Mouse (Mus musculus) heart, embryonic 13.5 days (tissue): ENCODE data around the gene Mpdu1. TPM values are rescaled to one million over a fixed set of nuclear protein-coding genes. Genes with fewer than 3 reads are reported as not detected.

ENCODE experiments used
- ATAC-seq: fragments of 200-750 bp; cut with Nextera tagmentation; 2 replicates; pipeline ENCODE4 v1.8.0; 2017; ENCODE audit warnings: moderate TSS enrichment; ENCODE audit not compliant: insufficient number of reproducible peaks, low FRiP score, low TSS enrichment; ENCODE audit errors: extremely low read depth
- H3K27ac ChIP-seq: fragments of 300-500 bp; sonication (generic); replicated peaks from 2 replicates; pipeline ENCODE4 v1.5.1; 2015; ENCODE audit warnings: moderate library complexity, mild to moderate bottlenecking, inconsistent platforms
- H3K27me3 ChIP-seq: fragments of 300-500 bp; sonication (generic); replicated peaks from 2 replicates; pipeline ENCODE4 v1.6.1; 2015; ENCODE audit warnings: mild to moderate bottlenecking, inconsistent platforms
- H3K36me3 ChIP-seq: fragments of 300-500 bp; sonication (generic); 2 replicates; pipeline ENCODE4 v1.6.1; 2015; ENCODE audit warnings: mild to moderate bottlenecking, inconsistent platforms
- H3K4me1 ChIP-seq: fragments of 300-500 bp; sonication (generic); 2 replicates; pipeline ENCODE4 v1.6.1; 2015; ENCODE audit warnings: inconsistent platforms
- H3K4me2 ChIP-seq: fragments of 300-500 bp; sonication (generic); 2 replicates; pipeline ENCODE4 v1.6.1; 2015; ENCODE audit warnings: inconsistent platforms, mild to moderate bottlenecking, moderate library complexity
- H3K4me3 ChIP-seq: fragments of 300-500 bp; sonication (generic); 2 replicates; pipeline ENCODE4 v1.5.1; 2015; ENCODE audit warnings: moderate library complexity, mild to moderate bottlenecking, inconsistent platforms
- H3K9ac ChIP-seq: fragments of 300-500 bp; sonication (generic); 2 replicates; pipeline ENCODE4 v1.6.1; 2015; ENCODE audit warnings: inconsistent platforms, mild to moderate bottlenecking, moderate library complexity
- H3K9me3 ChIP-seq: fragments of 300-500 bp; sonication (generic); 2 replicates; pipeline ENCODE4 v1.6.1; 2016; ENCODE audit warnings: inconsistent platforms
- WGBS: fragments of 180-500 bp; shearing (Covaris S2); methylation state at CpG from one replicate; pipeline ENCODE4 v1.1.7; 2015; ENCODE audit warnings: mixed read lengths; 5-methylcytosine and 5-hydroxymethylcytosine counted together
- polyA plus RNA-seq: library from polyadenylated mRNA; unstranded; fragments of >200 nt; fragmentation: Nextera tagmentation; extraction: Ambion mirVana; gene quantifications from 2 replicates; pipeline ENCODE4 v1.2.1, GENCODE M21; 2015

Mpdu1 gene
- polyA plus RNA-seq, 1 experiment from 2014 or later, result 52.0 TPM

DNA sequence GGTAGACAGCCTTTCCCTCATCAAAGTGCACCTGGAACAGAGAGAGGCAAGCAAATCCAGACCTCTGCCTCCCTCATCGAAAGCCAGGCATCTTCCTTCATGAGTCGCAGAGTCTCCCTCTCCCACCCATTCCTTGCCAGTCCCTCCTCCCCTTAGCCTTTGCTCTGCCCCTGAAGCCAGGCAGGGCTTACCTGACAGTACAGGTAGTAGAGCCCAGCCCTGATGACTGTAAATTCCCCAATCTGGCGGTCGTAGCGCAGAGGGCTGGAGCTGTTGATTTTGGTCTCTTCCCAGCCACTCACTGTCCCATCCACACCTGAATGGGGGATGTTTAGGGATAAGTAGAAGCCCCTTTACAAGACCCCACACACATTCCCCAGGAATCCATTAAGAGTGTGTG, 24.6 kb upstream of the Mpdu1 start:
- H3K4me1 ChIP-seq, result peaks cover 37% of the 10 kb centered on the region
- H3K4me2 ChIP-seq, result no peak overlapping the region
- H3K9me3 ChIP-seq, result no peaks in the 10 kb centered on the region
- H3K27ac ChIP-seq, result peak overlapping the region; percentile 89; the same call in 1 of the 2 replicates
- no peaks in the 10 kb centered on the region for H3K27me3 ChIP-seq
- H3K9ac ChIP-seq, result peak overlapping the region; percentile 69; the same call in 1 of the 2 replicates
- no peak overlapping the region for H3K4me3 ChIP-seq
- 56% methylated on average over 5 of the region's 5 CpGs for WGBS
- ATAC-seq, result no peak
- H3K36me3 ChIP-seq, result no peaks in the 10 kb centered on the region

DNA sequence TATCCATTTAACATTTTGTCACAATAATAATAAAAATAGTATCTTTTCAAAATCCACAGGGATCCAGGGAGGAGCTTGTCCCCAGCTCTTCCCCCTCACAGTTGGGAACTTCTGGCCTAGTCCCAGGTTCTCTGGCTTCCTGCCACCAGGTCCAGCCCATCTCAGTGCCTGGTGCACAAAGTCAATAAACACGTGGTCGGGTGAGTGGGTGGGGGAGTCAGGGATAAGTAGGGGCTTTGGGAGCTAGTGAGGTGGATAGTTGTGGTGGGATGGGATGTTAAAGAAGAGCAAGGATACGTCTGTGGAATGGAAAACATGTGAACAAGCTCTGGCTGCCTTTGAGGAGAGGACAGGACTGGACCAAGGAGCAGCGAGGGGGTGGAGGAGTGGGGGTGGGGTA, 23.9 kb upstream of the Mpdu1 start:
- Histone ChIP-seq H3K36me3 (no peaks in the 10 kb centered on the region), H3K4me2 (0 out of 2 replicates have a peak overlapping the region, but pooled peaks have one; percentile 3), H3K9ac (peak overlapping the region; percentile 69), H3K9me3 (no peaks in the 10 kb centered on the region), H3K4me1 (peaks cover 38% of the 10 kb centered on the region), H3K4me3 (no peak overlapping the region), H3K27ac (peak overlapping the region; percentile 89), H3K27me3 (no peaks in the 10 kb centered on the region)
- no peak for ATAC-seq
- 8% methylated on average over 4 of the region's 4 CpGs for WGBS

DNA sequence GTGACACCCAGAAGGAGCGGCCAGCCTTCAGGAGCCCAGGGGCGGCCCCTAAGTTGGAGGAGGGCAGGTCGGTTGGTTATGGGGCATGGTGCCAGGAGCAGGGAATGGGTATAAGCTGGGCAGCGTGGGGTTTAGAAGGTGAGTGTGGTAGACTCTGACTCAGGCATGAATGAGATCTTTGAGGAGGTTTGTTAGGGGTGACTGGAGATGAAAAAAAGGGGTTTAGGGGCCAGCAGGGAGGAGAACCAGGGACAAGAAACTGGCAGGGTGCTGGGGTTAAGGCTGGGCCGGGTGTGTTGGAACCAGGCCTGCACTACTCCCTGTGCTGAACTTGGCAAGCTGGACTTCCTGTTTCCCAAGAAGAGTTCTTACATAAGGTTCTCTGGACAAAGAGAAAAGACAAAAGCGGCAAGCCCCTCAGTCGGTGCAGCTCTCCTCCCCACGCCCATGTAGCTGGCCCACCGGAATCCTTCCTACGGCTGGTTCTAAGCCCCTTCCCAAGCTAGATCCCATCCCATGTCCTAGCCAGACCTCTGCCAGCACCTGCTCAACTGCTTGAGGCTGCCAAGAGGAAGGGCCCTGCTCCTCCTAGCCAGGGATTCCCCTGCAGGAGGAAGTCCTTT, 23.2 kb upstream of the Mpdu1 start, which contains the start of gene Tnfsf13:
Gene Tnfsf13 (minus strand): TSS at position 259 of the 623 bp plus-strand sequence.
- H3K27ac ChIP-seq, result peak within 1 kb of the TSS; percentile 89
- peaks cover 45% of the 10 kb centered on the region for H3K4me1 ChIP-seq
- H3K4me3 ChIP-seq, result 0 out of 2 replicates have a peak within 1 kb of the TSS, but pooled peaks have one; percentile 4
- H3K9me3 ChIP-seq, result no peaks in the 10 kb centered on the region
- no peak for ATAC-seq
- no peaks in the 10 kb centered on the region for H3K36me3 ChIP-seq
- H3K9ac ChIP-seq, result peak within 1 kb of the TSS; percentile 69
- no peaks in the 10 kb centered on the region for H3K27me3 ChIP-seq
- 63% methylated on average over 10 of the region's 10 CpGs for WGBS
- H3K4me2 ChIP-seq, result peak within 1 kb of the TSS; percentile 43

DNA sequence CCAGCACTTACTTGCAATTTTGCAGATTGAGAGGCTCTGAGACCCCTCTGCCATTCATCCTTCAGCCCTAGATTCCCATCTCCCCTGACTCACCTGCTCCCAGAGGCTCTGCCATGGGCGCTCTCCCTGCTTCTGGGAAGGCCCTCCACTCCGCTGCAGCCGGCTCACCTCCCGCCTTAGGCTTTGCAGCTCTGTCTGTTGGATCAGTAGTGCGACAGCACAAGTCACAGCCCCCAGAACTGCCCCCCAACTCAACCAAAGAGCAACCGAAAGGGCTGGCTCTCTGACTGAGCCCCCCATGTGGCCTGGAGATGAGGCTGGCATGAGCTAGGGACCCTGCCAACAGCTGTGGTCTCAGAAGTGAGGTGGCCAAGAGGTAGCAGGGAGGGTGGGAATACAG, 22.5 kb upstream of the Mpdu1 start:
- no peak for ATAC-seq
- WGBS, result 79% methylated on average over 6 of the region's 6 CpGs
- peak overlapping the region; percentile 89 for H3K27ac ChIP-seq

DNA sequence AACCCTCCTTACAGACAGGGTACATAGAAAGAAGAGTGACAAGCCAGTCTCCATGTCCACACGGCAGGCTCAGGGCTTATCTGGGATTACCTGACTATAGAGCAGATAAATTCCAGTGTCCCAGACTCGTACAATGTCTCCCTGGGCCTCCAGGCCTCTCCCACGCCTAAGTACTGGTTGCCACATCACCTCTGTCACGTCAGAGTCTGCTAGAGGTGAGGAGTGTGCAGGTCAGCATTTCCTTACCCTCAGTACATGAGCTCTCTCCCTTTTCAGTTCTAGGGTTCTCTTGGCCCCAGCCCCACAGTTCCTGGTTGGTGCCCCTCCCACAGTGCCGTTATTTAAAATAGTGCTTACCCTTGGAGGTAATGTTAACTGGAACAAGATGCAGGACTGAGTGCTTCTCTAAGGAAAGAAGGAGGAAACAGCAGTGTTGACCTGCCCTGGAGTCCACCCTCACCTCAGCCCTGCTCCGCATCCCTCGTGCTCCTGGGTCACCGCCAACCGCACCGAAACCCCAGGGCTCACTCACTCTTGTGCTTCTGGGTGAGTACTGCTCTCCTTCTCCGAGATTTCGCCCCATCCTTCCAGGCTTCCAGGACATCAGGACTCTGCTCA, 21.8 kb upstream of the Mpdu1 start:
- peaks cover 13% of the 10 kb centered on the region for H3K36me3 ChIP-seq
- H3K9me3 ChIP-seq, result no peaks in the 10 kb centered on the region
- H3K27ac ChIP-seq, result no peak overlapping the region
- 72% methylated on average over 12 of the region's 12 CpGs for WGBS
- no peak overlapping the region for H3K4me2 ChIP-seq
- no peaks in the 10 kb centered on the region for H3K27me3 ChIP-seq
- peaks cover 57% of the 10 kb centered on the region for H3K4me1 ChIP-seq
- no peak for ATAC-seq
- no peak overlapping the region for H3K4me3 ChIP-seq
- 0 out of 2 replicates have a peak overlapping the region, but pooled peaks have one; percentile 59 for H3K9ac ChIP-seq

More for the DNA sequence above, 22.5 kb upstream of the Mpdu1 start:
- Histone ChIP-seq H3K27me3 (no peaks in the 10 kb centered on the region), H3K36me3 (peaks cover 6% of the 10 kb centered on the region), H3K4me1 (peaks cover 52% of the 10 kb centered on the region), H3K9me3 (no peaks in the 10 kb centered on the region), H3K9ac (peak overlapping the region; percentile 59), H3K4me2 (no peak overlapping the region), H3K4me3 (no peak overlapping the region)

DNA sequence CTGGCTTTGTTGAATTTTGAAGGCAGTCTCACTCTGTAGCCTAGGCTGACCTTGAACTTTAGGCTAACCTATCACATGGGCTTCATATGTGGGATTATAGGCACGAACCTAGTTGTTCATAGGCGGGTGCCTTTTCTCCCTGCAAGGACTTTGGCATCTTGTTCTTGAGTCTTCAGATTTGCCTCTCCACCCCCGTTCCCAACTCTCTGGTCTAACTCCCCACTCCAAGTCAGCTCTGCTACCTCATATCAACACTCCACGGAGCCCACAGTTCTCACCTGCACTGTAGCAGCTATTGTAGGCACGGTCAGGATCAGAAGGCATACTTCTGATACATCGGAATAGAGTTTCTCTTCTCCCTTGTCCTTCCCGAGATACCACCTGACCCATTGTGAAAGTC, 21.1 kb upstream of the Mpdu1 start:
- no peak for ATAC-seq
- peak overlapping the region; percentile 69 for H3K9ac ChIP-seq
- no peak overlapping the region for H3K4me3 ChIP-seq
- H3K9me3 ChIP-seq, result no peaks in the 10 kb centered on the region
- peak overlapping the region; percentile 57; the same call in 1 of the 2 replicates for H3K27ac ChIP-seq
- H3K27me3 ChIP-seq, result no peaks in the 10 kb centered on the region
- peaks cover 57% of the 10 kb centered on the region for H3K4me1 ChIP-seq
- H3K4me2 ChIP-seq, result no peak overlapping the region
- H3K36me3 ChIP-seq, result peaks cover 19% of the 10 kb centered on the region
- 71% methylated on average over 7 of the region's 7 CpGs for WGBS

DNA sequence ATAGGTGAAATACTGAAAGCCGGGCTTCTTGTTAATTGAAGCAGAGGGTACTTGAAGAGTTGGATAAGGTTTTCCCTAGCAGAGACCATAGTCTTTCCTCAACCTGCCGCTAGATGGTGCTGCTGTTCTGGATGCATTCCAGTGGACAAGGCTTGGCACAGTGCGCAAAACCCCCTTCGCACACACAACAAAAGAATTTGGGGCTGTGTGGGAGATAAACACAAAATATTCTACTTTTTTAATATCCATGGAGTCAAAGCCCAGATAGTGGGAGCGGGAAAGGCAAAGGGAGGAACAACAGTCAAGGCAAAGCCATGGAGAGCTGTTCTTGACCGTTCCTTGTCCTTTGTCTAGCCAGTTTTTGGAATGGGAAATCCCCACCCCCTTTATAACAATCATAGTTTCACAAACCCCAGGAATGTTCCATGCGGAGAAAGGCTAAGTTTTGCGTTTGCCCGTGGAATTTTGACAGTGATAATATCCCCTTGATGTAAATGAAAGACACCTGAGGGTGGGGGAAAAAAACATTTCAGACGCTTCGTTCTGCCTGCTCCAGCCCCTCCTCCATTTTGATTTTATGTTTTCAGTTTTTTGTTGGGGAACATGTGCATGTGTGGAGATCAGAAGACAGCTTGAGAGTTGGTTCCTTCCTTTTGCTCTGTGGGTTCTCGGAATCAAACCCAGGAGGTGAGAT, 20.5 kb upstream of the Mpdu1 start:
- H3K27ac ChIP-seq, result peak overlapping the region; percentile 95
- H3K4me1 ChIP-seq, result peaks cover 57% of the 10 kb centered on the region
- no peaks in the 10 kb centered on the region for H3K9me3 ChIP-seq
- WGBS, result 19% methylated on average over 12 of the region's 12 CpGs
- peak overlapping the region; percentile 84 for H3K4me3 ChIP-seq
- no peaks in the 10 kb centered on the region for H3K27me3 ChIP-seq
- peaks cover 25% of the 10 kb centered on the region for H3K36me3 ChIP-seq
- ATAC-seq, result no peak
- peak overlapping the region; percentile 87 for H3K9ac ChIP-seq
- H3K4me2 ChIP-seq, result peak overlapping the region; percentile 98

DNA sequence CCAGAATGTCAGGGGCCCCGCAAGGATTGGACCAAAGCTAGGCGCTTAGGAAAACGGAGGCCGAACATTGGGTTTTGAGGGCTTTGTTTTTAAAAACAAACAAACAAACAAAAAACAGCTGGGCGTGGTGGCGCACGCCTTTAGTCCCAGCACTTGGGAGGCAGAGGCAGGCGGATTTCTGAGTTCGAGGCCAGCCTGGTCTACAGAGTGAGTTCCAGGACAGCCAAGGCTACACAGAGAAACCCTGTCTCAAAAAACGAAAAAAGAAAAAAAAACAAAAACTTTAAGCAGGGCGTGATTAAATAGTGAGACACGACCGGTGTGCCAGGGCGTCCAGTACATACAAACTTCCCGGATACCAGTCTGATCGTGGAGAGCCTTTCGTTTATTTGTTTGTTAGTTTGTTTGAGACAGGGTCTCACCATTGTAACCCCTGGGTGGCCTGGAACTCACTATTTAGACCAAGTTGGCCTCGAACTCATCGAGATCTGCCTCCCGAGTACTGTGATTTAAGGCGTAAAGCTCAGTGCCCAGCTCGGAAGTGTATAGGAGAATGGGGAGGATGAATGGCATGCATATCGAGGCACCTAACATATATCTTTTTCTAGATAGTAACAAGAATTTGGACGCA, 19.9 kb upstream of the Mpdu1 start:
- 23% methylated on average over 24 of the region's 24 CpGs for WGBS
- peak overlapping the region; percentile 95 for H3K27ac ChIP-seq
- peak overlapping the region; percentile 84 for H3K4me3 ChIP-seq
- H3K4me2 ChIP-seq, result peak overlapping the region; percentile 98
- peaks cover 32% of the 10 kb centered on the region for H3K36me3 ChIP-seq
- H3K9ac ChIP-seq, result peak overlapping the region; percentile 87
- H3K4me1 ChIP-seq, result peaks cover 57% of the 10 kb centered on the region
- no peaks in the 10 kb centered on the region for H3K27me3 ChIP-seq
- no peak for ATAC-seq
- no peaks in the 10 kb centered on the region for H3K9me3 ChIP-seq

DNA sequence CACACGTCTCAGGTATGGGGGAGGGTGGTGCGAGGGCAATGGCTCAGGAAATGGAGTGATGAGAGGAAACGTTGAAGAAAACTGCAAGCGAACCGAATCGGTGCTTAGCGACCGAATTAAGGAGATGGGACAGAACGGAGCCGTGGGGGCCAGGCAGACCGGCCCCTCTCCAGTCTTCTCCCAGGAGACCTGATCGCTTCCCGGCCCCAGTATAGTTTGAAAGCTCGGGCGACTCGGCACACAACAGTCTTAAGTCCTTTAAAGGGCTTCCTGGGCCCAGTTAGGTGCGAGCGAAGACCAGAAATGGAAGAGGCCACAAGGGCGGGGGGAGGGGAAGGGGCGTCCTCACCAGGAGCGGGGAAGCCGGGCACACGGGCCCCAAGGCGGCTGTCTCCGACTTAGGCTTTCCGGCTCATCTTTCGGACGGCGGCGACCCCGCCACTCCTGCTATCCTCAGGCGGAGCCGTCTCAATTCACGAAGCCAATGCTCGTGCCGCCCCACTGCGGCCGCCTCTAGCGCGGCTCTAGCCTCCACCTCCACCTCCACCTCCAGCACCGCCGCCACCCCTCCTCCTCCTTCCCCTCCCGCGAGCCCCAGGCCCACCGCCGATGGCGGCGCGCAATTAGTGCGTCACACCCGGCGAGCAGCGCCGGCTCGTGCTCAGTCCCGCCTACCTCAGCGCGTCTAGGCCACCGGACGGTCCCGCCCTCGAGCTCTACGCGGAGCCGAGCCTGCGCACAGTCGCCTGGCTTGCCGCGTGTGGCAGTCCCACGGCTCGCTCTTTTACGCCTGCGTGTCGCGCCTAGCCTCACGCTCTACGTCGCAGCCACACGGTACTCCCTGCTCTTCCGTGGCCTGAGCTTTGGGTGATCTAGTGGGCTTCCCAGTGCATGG, 19.1 kb upstream of the Mpdu1 start, which contains the start of gene Senp3:
Gene Senp3 (minus strand): TSS at position 771 of the 895 bp plus-strand sequence.
- H3K9ac ChIP-seq, result peak within 1 kb of the TSS; percentile 92
- peak within 1 kb of the TSS; percentile 95 for H3K27ac ChIP-seq
- H3K4me3 ChIP-seq, result peak within 1 kb of the TSS; percentile 84
- H3K9me3 ChIP-seq, result no peaks in the 10 kb centered on the region
- H3K4me2 ChIP-seq, result peak within 1 kb of the TSS; percentile 98
- H3K4me1 ChIP-seq, result peaks cover 52% of the 10 kb centered on the region
- no peaks in the 10 kb centered on the region for H3K27me3 ChIP-seq
- under 1% methylated on average over 79 of the region's 80 CpGs for WGBS
- peak; percentile 91 for ATAC-seq
- peaks cover 40% of the 10 kb centered on the region for H3K36me3 ChIP-seq

DNA sequence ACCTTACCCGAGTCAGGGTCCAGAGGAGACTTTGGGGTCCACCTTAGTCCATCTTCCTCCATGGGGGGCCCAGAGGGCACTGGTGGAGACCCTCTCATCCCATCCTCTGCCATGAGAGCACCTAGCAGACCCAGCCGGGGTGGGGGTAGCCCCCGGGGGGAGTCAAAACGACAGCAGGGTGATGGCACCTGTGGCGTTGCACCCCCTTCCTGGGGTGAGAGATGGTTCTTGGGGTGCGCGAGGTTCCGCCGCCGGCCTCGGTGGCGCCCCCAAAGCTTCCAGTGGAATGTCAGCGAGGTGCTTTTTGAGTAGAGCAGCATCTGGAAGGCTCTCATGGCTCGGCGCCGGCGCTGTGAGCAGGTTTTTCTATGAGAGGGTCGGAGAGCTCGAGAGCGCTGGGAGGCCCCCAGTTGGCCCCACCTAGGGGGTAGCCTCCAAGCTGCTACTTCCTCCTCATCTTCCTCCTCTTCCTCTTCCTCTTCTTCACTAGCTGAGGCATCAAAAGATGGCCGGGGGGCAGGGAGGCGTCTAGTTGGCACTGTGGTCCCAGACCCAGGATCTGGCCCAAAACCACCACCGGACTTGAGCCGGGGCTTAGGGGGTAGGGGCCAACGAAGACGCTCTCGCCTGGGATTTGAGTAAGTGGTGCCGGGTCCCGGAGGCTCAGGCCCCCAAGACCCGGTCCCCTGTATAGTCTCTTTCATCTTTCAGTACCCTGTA, 17.9 kb upstream of the Mpdu1 start:
- WGBS, result 89% methylated on average over 30 of the region's 30 CpGs
- Histone ChIP-seq H3K4me3 (peak overlapping the region; percentile 84), H3K36me3 (peaks cover 52% of the 10 kb centered on the region), H3K9me3 (no peaks in the 10 kb centered on the region), H3K9ac (peak overlapping the region; percentile 92), H3K4me2 (peak overlapping the region; percentile 98), H3K4me1 (peaks cover 39% of the 10 kb centered on the region), H3K27ac (no peak overlapping the region), H3K27me3 (no peaks in the 10 kb centered on the region)
- no peak for ATAC-seq
